Mouse (Mus musculus) spleen, postnatal 14 days (tissue): ENCODE results near the gene Stau1.

Experiments used
- DNase-seq, 2 experiments: peaks; one replicate each; pipeline ENCODE4 v3.0.0; 2021 to 2022; ENCODE audit warnings: low spot score in 2 of 2

Stau1 gene

DNA sequence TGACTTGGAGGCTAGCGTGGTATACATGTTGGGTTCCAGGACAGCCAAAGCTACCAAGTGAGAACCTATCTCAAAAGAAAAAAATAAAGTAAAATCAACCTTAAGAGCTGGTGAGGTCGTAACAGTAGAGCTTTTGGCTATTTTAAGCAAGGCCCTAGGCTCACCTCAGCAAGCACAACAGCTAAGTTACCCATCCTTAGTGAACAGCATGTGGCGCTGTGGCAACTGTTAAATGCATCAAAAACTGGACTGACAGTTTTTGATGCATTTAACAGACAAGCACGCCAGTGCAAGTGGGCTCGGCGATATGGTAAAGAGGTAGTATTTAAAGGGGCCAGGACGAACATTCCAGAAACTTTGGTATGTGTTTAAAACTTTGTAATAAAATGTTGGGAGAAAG, 5.2 kb downstream of the Stau1 start:
- DNase-seq: no peak

GRCm38 (mm10) chr2:166983351-166983894, 12.7 kb downstream of the Stau1 start:
- no peak for DNase-seq

DNA sequence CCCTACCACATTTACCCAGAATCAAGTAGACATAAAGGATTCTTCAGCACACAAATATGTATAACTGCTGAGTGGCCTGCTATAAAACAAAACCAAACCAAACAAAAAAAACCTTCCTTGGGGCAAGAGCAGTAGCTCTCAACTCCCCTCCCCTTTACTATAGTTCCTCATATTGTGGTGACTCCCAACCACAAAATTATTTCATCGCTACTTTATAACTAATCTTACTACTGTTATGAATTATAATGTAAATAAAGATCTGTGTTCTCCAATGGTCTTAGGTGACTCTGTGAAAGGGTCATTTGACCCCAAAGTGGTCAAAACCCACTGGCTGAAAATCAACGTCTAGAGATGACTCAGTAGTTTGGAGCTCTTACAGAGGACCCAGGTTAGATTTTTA, 15.9 kb downstream of the Stau1 start:
- no peak for DNase-seq

- DNase-seq: no peak
Observed at GRCm38 (mm10) chr2:166977490-166977889, 18.6 kb downstream of the Stau1 start.

DNA sequence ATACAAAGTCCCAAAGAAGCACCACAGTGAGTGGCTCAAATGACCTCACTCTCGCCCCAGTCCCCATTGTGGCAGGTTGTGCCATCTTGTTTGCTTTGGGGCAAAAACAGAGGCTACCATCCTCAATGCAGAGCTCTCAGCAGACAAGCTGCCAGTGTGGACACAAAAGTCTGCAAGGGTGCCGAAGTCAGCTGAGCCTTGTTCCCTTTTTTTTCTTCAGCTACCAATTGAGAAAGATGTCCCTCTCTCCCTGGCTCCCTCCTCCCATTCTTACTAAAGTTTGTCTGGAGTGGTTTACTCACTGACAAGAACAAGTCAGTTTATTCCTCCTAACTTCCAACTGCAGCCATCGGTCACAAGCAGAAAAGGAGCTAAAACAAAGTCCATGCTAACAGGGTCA, 19.7 kb downstream of the Stau1 start:
- DNase-seq: no peak

- DNase-seq: no peak
Observed at GRCm38 (mm10) chr2:166974177-166974872, 21.8 kb downstream of the Stau1 start.

DNA sequence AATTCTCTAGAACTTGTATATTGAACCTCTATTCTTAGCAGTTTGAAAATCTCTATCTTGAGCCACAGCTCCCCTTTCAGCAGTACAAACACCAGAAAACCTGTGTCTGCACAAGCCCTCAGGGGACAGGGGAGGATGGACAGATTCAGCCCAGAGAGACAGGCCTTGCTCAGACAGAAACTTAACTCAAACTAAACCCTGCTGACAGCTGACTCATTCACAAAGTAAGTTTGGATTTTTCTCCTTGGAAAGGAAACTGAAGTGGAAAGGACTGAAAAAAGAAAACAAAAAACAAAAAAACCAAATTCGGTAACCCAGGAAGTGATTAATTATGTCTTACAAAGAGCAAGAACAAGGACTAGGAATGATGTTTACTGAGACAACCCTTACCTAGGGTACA, 22.9 kb downstream of the Stau1 start:
- no peak for DNase-seq

DNA sequence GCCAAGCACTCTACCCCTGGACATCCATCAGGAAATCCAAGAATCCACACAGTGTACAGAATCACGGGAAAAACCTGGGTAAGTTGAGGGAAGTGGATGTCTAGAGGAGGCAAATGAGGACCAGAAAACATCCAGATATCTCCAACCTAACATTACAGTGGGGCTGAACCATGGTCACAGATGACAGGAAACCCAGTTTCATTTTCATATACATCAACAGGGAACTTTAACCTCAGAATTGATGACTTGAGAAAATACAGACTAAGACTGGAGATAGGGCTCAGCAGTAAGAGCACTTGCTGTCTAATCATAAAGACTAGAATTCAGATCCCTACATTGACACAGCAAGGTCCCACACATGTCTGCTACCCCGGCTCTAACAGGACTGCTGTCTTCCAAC, 31.3 kb downstream of the Stau1 start:
- no peak for DNase-seq

GRCm38 (mm10) chr2:166963257-166963656, 32.8 kb downstream of the Stau1 start:
- no peak for DNase-seq

- DNase-seq: no peak
Observed at GRCm38 (mm10) chr2:166960648-166961330, 35.3 kb downstream of the Stau1 start.

GRCm38 (mm10) chr2:166956805-166957204, 39.3 kb downstream of the Stau1 start:
- peak in 1 of 2 experiments; percentile 43 for DNase-seq

DNA sequence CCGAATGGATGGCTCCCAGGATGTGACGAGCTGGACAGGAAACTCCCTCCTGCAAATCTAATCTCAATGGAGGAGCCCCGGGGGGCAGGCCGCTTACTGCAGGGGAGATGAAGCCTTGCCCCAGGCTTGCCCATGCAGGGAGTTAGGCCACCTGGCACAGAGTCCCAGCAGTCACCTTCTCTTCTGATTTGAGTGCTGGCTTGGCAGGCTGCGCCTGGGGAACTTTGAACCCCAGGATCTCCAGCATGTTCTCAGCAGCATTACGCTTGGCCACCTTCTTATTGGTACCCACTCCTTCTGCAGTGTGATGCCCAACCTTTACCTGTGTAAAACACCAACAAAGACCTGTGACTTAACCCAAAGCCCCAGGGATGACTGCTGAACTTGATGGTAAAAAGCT, 43.9 kb downstream of the Stau1 start:
- DNase-seq: no peak

GRCm38 (mm10) chr2:166950853-166951648, 45.0 kb downstream of the Stau1 start:
- no peak for DNase-seq

GRCm38 (mm10) chr2:166948936-166949335, 47.2 kb downstream of the Stau1 start:
- DNase-seq: no peak

- DNase-seq: no peak
Observed at GRCm38 (mm10) chr2:166948246-166948645, 47.9 kb downstream of the Stau1 start.

- no peak for DNase-seq
Observed at GRCm38 (mm10) chr2:166945456-166945855, 50.6 kb downstream of the Stau1 start.

DNA sequence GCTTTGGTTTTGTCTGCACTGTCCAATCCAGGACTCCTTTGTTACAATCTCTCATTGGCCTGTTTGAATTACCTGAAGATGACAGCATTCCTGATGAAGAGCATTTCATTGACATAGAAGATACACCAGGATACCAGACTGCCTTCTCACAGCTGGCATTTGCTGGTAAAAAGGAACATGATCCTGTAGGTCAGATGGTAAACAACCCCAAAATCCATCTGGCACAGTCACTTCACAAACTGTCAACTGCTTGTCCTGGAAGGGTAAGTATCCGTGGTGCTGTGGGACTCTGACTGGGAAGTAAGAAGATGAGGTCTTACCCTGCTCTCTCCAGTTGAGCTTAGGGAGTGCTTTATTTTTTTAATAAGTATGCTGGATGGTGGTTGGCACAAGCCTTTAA, 51.8 kb downstream of the Stau1 start:
- DNase-seq: no peak

- DNase-seq: no peak
Observed at GRCm38 (mm10) chr2:166943146-166943545, 53.0 kb downstream of the Stau1 start.

GRCm38 (mm10) chr2:166936166-166936565, 59.9 kb downstream of the Stau1 start:
- DNase-seq: no peak

GRCm38 (mm10) chr2:166935582-166935981, 60.5 kb downstream of the Stau1 start:
- no peak for DNase-seq

GRCm38 (mm10) chr2:166934416-166934815, 61.7 kb downstream of the Stau1 start:
- no peak for DNase-seq

DNA sequence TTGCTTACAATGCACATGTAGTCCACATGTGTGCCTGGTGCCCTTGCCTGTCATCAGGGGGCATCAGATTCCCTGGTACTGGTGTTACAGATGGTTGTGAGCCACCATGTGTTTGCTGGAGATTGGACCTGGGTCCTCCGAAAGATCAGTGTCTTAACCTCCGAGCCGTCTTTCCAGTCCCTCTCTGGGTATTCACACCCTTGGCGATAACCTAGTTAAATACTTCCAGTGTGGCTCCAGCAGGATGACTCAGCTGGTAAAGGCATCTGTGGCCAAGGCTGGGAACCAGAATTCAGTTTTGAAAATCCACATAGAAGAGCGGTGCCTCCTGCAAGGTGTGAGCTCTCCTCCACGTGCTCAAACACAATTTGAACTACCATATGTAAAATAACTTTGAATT, 62.2 kb downstream of the Stau1 start:
- no peak for DNase-seq
